Mouse (Mus musculus): ENCODE measurements at regions not wholly inside any gene's neighbourhood (a gene's known extent, or its start where the extent isn't known, plus 50 kb on each side); places are given as distances from the start of the nearest gene placed in this dataset.

DNA sequence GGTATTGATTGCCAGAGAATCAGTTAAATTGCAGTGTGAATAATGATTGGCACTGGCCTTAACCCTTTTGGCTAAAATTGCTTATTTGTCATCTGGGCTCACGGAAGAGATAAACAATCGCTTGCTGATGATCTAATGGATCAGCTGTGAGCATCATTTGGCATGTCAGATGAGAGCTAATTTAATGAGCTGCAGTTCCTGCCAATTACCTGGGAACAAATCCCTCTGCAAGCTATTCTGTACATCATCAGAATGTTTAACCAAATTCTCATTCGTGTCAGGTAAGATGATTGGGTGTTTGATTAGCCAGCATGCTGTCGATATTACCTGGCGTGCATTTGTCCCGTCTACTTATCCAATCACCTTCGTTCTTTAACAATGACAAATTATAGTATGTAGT lies 104.0 kb upstream of the Atp5g3 start:
- no peak for TF ChIP-seq POLR2A (IDR thresholded peaks at IDR 0.05; ENCODE audit: low read depth, low read length)
- TF ChIP-seq CTCF (conservative IDR thresholded peaks at IDR 0.05; ENCODE audit: insufficient read depth, insufficient read length, low read depth, low read length), result no peak

All from kidney, adult 2 months (tissue).